Mouse (Mus musculus) yolk sac, embryonic 10.5 days (tissue): ENCODE results near the gene Bysl.
A peak's percentile ranks its signal among the peaks of the same experiment; 100 is the strongest.
"Not testable (repeated sequence)": the region's sequence is repeated elsewhere in the genome, so short reads cannot be mapped to it uniquely, and the experiment has no call there.

Experiments used
- DNase-seq: peaks from one replicate; pipeline ENCODE4 v3.0.0-alpha.2; 2017; ENCODE audit warnings: low spot score

Gene Bysl

GRCm38 (mm10) chr17:47618556-47619311, 7.4 kb upstream of the Bysl start:
- no peak for DNase-seq

GRCm38 (mm10) chr17:47617605-47618307, 6.5 kb upstream of the Bysl start:
- DNase-seq = no peak

- DNase-seq = no peak
Observed at GRCm38 (mm10) chr17:47616652-47617051, 5.4 kb upstream of the Bysl start.

DNA sequence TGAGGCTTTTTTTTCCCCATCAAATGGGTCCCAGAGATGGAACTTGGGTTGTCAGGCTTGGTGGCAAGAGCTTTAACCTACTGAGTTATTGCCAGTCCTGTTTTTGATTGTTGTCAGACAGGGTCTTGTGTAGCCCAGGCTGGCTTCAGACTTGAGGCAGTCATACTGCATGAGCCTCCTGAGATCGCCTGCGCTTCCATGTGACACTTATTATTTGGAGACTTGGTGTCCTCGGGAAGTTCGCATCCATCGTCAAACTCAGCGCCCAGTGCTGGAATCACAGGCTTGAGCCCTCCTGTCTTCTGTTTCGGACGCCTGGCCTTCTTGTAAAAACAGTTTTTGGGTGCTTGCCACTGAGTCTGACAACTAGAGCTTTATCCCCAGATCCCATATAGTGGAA, 4.8 kb upstream of the Bysl start:
- no peak for DNase-seq

- no peak for DNase-seq
Observed at GRCm38 (mm10) chr17:47614018-47614417, 2.7 kb upstream of the Bysl start.

DNA sequence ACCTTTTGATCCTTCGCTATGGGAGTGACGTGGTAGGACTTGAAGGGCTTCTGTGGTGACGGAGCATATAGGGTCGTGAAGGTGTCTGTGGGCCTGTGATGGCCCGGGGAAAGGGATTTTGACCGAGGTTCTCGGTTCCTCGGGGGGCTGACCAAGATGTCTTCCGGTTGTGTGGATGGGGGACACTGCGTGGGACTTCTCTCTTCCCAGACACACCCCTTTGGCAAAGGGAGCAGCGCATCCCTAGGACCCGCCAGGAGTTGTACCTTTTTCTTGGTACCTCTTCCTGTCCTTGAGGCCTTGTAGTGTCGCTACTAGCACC, 330 bp upstream of the Bysl start:
- no peak for DNase-seq

GRCm38 (mm10) chr17:47609182-47609581, 2.1 kb downstream of the Bysl start:
- no peak for DNase-seq

DNA sequence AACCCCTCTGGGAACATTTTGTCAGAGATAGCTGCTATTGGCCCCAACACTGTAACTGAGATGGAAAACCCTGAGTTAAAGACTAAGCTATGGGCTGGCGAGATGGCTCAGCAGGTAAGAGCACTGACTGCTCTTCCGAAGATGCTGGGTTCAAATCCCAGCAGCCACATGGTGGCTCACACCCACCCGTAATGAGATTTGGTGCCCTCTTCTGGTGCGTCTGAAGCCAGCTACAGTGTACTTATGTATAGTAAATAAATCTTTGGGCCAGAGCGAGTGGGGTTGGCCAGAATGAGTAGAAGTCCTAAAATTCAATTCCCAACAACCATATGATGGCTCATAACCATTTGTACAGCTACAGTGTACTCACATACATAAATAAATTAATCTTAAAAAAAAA, 5.1 kb downstream of the Bysl start:
- DNase-seq = no peak

GRCm38 (mm10) chr17:47602289-47602688, 9.0 kb downstream of the Bysl start:
- DNase-seq = no peak

- no peak for DNase-seq
Observed at GRCm38 (mm10) chr17:47601389-47601755, 9.9 kb downstream of the Bysl start.

DNA sequence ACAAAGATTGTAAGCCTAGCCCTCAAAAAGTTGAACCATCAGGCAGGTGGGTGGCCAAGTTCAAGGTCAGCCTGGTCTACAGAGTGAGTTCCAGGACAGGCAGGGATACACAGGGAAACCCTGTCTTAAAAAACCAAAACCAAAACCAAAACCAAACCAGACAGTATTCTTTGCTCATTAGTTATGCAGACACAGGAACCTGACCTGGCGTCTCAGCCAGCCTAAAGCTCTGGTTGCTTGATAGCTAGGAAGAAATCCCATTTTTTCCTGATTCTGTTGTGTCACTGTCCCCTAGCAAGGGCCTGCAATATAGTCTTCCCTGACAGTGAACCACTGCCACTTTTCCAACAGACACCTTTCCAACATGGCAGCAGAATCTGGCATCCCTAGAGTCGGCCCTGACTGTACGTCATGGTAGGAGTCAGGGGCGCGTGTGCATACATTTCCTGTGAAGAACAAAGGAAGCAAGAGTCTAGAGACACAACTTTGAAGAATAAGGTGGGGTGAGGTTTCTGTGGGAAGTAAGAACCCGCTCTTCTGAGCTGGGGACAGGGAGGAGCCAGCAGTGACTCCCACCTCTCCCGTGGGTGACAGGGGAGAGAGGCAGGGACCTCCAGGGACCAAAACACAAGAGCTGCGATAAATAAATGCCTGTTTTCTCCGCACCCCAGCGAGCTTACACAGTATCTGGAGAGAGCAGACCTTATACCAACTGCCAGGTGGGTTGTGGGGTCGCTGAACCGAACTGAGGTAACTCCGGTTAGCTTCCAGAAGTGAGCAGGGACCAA, 10.5 kb downstream of the Bysl start:
- DNase-seq = no peak

DNA sequence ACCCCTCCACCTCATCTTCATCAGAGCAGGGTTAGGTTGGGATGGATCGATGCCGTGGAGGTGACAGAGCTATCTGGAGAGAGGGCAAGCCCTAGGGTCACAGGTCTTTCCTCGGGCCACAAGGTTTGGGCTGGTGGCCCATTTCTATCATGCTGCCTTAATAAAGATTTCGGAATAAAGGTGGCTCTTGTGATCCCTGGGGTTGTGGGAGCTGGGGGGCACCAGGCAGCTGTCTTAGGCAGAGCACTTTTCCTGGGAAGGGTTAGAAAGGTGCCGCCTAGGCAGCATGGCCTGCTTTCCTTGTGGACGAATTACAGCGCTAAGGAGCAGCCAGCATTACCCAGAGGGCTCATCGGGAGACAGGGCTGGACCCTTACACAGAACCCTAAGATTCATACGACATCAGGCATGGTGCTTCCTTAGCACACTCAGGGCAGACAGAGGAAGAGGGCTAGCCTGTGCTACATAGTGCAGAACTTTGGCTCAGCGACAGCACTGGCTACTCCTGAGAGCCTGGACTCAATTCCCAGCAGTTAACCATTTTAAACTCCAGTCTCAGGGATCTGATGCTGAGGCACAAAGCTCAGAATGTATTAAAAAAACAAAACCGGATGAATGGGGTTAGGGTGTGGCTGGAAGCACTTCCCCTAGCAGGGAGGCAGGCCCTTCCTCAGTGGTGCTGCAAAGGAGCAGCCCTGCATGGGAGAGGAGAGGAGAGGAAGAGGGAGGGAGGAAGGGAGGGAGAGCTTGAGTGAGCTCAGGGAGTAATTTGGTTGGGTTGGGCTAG, 11.6 kb downstream of the Bysl start:
- peak; percentile 47 for DNase-seq

DNA sequence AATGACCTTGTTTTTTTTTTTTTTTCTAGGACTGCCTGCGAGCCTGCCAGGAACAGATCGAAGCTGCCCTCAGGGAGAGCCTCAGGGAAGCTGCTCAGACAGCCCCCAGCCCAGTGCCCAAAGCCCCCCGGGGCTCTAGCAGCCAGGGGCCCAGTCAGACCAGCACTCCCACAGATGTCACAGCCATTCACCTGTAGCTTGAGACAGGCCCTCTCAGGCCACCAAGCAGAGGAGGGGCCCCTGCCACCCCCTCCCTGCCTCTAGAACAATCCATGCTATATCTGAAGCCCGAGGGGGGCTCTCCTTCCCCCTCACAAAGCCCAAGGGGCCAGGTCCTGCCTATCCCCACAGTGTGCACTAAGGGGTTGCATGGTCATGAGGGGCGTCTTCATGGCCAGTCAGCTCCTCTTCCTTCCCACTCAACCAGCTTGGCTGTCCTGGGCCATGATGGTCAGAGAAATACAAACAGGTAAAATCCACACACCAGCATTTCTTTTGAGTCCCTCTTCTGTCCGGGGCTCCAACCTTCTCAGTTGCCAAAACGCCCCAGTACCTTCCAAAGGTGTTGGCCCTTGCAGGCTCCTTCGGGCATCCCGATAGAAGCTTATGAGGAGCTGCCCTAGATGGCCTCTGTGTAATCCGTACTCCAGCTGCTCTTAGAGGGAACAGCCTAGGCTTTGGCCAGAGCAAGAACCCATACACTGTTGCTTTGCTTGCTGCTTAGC, 12.6 kb downstream of the Bysl start:
- not testable (repeated sequence) for DNase-seq

- DNase-seq = peak; percentile 72
Observed at GRCm38 (mm10) chr17:47597838-47598579, 13.3 kb downstream of the Bysl start.

GRCm38 (mm10) chr17:47597261-47597660, 14.0 kb downstream of the Bysl start:
- no peak for DNase-seq

DNA sequence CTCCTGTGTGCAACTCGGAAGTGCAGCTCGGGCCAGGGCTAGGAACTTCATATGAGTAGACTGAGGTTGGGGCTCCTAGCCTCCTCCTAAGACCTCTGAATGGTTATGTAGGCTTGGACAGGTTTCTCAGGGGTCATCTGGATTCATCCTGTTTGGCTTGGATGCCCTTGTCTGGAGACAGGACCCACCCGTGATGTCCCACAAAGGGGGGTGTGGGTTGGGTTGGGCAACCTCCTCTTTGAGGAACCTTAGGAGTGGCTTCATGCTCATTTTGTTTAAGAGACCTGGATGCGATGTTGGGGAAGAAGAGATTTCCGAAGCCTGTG, 14.5 kb downstream of the Bysl start:
- DNase-seq = no peak

DNA sequence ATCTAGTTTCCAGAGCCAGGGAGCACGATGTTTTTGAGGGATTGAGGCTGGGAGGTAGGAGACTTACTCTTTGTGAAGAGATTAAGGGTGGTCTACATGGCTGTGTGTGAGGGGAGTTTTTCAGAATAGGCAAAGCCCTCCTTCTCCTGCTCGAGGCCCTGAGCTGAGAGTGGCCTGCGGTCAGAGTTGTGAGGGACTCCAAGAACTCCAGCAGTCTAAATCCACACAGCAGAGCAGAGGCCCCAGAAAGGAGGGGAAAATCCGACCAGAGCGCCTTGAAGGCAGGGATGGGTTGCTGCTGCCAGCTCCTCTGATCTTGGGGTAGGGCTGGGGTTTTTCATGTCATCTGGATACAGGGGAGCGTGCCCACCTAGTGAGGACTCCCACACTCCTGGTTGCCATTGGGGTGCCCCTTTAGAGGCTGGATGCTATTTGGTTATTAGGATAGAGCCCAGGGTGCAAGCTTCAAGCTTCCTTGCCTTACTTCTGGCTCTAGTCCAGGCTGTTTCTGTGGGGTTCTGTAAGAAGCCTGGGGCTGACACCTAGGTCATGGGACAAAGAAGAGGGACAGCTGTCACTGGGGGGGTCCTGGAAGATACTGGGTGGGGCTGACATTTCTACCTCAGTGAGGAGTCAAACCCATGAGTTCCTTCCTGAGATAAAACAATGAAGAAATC, 15.0 kb downstream of the Bysl start:
- DNase-seq = no peak

DNA sequence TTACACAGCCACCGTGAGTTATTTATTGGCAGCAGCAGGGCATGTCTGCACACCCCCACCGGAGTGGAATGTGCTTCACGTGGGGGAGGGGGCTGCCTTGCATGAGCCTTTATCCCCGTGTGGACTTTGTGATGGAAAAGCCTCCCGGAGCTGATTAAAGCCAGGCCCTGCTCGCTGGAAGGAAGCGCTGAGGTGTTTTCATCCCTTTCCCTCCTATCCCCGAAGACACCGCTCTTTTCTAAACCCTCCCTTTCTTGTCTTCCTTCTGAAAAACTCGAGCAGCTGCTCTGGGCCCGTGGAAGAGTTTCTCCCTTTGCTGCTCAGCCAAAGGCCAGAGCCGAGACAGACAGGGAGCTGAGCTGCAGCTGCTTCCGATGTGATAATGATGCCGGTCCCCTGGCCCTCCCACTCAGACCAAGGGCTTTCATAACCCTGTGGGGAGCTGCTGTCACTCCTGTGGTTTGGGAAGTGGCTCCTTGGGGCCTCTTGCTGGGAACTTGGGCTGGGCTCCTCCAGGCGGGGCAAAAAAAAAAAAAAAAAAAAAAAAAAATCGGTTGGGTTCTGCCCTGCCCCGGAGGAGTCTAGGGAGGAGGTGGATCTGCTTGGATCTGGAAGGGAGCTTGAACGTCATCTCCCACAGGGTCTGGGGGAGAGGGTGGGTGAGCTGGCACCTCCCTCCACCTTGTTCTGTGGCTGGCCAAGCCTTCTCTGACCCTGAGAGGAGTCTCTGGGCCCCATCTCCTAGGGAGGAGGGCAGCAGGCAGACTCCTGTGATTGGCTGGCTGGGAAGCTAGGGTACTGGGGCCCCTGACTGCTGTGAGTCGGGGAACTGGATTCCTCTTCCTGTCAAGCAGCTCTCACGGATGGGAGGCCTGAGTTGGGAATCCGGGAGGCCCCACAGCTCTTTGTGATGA, 15.8 kb downstream of the Bysl start:
- DNase-seq = peak; percentile 83

DNA sequence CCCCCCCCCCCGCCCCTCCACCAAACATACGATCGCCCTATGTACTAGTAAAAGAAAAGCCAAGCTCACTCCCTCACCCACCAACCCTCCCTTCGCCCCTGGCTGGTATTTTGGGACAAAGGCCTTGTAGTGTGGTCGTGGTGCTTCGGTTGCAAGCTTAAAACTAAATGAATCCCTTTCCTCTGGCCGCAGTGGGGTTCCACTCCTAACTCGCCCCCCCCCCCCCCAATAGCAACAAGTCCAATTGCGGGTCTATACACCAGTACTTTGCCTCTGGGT, 16.4 kb downstream of the Bysl start:
- no peak for DNase-seq
